Mouse (Mus musculus) CH12.LX (cell line): ENCODE results near the gene Traf1.

Experiments used
- MAFK ChIP-seq: IDR thresholded peaks from 2 replicates; pipeline ENCODE4 v1.6.1; 2011; ENCODE audit warnings: low read length, improper control_type of control experiment; ENCODE audit not compliant: insufficient replicate concordance
- MXI1 ChIP-seq: IDR thresholded peaks from 2 replicates; pipeline ENCODE4 v1.6.1; 2011; ENCODE audit warnings: mild to moderate bottlenecking, low read depth, low read length, improper control_type of control experiment
- PAX5 ChIP-seq: IDR thresholded peaks from 2 replicates; pipeline ENCODE4 v1.6.1; 2012; ENCODE audit warnings: low read length, inconsistent platforms, mixed read lengths
- POLR2AphosphoS2 ChIP-seq: IDR thresholded peaks from 2 replicates; pipeline ENCODE4 v1.6.1; 2011; ENCODE audit warnings: low read depth, low read length, improper control_type of control experiment
- TBP ChIP-seq: conservative IDR thresholded peaks from 2 replicates; pipeline ENCODE4 v1.6.1; 2011; ENCODE audit warnings: low read depth, low read length, improper control_type of control experiment
- ZNF384 ChIP-seq: IDR thresholded peaks from 2 replicates; pipeline ENCODE4 v1.6.1; 2012; ENCODE audit warnings: low read depth, low read length, improper control_type of control experiment, inconsistent platforms

GRCm38 (mm10) chr2:34957405-34957804 lies 4.2 kb downstream of the Traf1 start:
- TF ChIP-seq MXI1 (no peak), PAX5 (no peak), POLR2AphosphoS2 (no peak; the same call in 1 of the 2 replicates), MAFK (no peak), ZNF384 (no peak), TBP (no peak)
